Mouse (Mus musculus) myocyte (in vitro differentiated cells): ENCODE results near the gene Adcyap1r1.

ENCODE experiments used
- CEBPB ChIP-seq: IDR thresholded peaks from 2 replicates; pipeline ENCODE4 v1.6.1; 2011; ENCODE audit warnings: mild to moderate bottlenecking, moderate library complexity; ENCODE audit not compliant: poor library complexity, insufficient read depth, severe bottlenecking
- E2F4 ChIP-seq: IDR thresholded peaks from one replicate; pipeline ENCODE4 v1.6.1; 2011; ENCODE audit warnings: mild to moderate bottlenecking, control low read depth, moderate library complexity; ENCODE audit not compliant: insufficient read depth
- POLR2A ChIP-seq: IDR thresholded peaks from one replicate; pipeline ENCODE4 v1.6.1; 2011; ENCODE audit warnings: low read depth, mild to moderate bottlenecking, control low read depth, moderate library complexity; ENCODE audit not compliant: insufficient read length
- POLR2AphosphoS2 ChIP-seq: IDR thresholded peaks from one replicate; pipeline ENCODE4 v1.6.1; 2011; ENCODE audit warnings: low read depth, control low read depth; ENCODE audit not compliant: insufficient read length
- SRF ChIP-seq: IDR thresholded peaks from one replicate; pipeline ENCODE4 v1.6.1; 2011; ENCODE audit warnings: low read depth; ENCODE audit not compliant: control insufficient read depth, insufficient read length
- TCF12 ChIP-seq: IDR thresholded peaks from one replicate; pipeline ENCODE4 v1.6.1; 2011; ENCODE audit warnings: mild to moderate bottlenecking, control low read depth; ENCODE audit not compliant: poor library complexity, insufficient read depth, severe bottlenecking
- TCF3 ChIP-seq: IDR thresholded peaks from one replicate; pipeline ENCODE4 v1.6.1; 2011; ENCODE audit warnings: low read depth, control low read depth; ENCODE audit not compliant: insufficient read length

GRCm38 (mm10) chr6:55470691-55471090, 18.9 kb downstream of the Adcyap1r1 start:
- TF ChIP-seq CEBPB (no peak), POLR2A (no peak), E2F4 (no peak), TCF12 (no peak), SRF (no peak), POLR2AphosphoS2 (no peak), TCF3 (no peak)
